Mouse (Mus musculus): ENCODE results near the gene Gm48551. TPM values are rescaled to one million over a fixed set of nuclear protein-coding genes. Genes with fewer than 3 reads are reported as not detected.

Gm48551 gene
- polyA plus RNA-seq, 1 experiment from 2014 or later, result 6.6 TPM

Small RNA genes within 50 kb of the gene (microRNA-seq; reads per million reads assigned to microRNA genes)
- 1.1 reads per million for gene Mir1191b
- not detected for gene Mir6913

Other genes with a start within 250 kb of the Gm48551 start
- 15.3 and 16.2 TPM in 2 replicates for gene Zbtb7a, start 249.2 kb upstream of the Gm48551 start, polyA plus RNA-seq (2015; fragmentation: Nextera tagmentation; extraction: Ambion mirVana)
- 52.2 and 61.2 TPM in 2 replicates for gene Pias4, start 216.5 kb upstream of the Gm48551 start, polyA plus RNA-seq (2015; fragmentation: Nextera tagmentation; extraction: Ambion mirVana)
- 532 and 536 TPM in 2 replicates for gene Eef2, start 207.8 kb upstream of the Gm48551 start, polyA plus RNA-seq (2015; fragmentation: Nextera tagmentation; extraction: Ambion mirVana)
- gene Dapk3, start 201.5 kb upstream of the Gm48551 start, polyA plus RNA-seq (2015; fragmentation: Nextera tagmentation; extraction: Ambion mirVana), result 69.7 and 70.1 TPM in 2 replicates
- 0.13 and 0.31 TPM in 2 replicates for gene 4930442H23Rik, start 200.6 kb upstream of the Gm48551 start, polyA plus RNA-seq (2015; fragmentation: Nextera tagmentation; extraction: Ambion mirVana)
- 0.10 TPM in 1 of 2 replicates, not detected in the other for gene Nmrk2, start 182.4 kb upstream of the Gm48551 start, polyA plus RNA-seq (2015; fragmentation: Nextera tagmentation; extraction: Ambion mirVana)
- gene Atcay, start 153.6 kb upstream of the Gm48551 start, polyA plus RNA-seq (2015; fragmentation: Nextera tagmentation; extraction: Ambion mirVana), result 80.6 and 85.5 TPM in 2 replicates
- gene Zfr2, start 151.3 kb upstream of the Gm48551 start, polyA plus RNA-seq (2015; fragmentation: Nextera tagmentation; extraction: Ambion mirVana), result 30.3 and 34.0 TPM in 2 replicates
- 43.8 and 49.7 TPM in 2 replicates for gene Matk, start 131.5 kb upstream of the Gm48551 start, polyA plus RNA-seq (2015; fragmentation: Nextera tagmentation; extraction: Ambion mirVana)
- gene Mrpl54, start 117.5 kb upstream of the Gm48551 start, polyA plus RNA-seq (2015; fragmentation: Nextera tagmentation; extraction: Ambion mirVana), result 121 and 144 TPM in 2 replicates
- gene Apba3, start 117.5 kb upstream of the Gm48551 start, polyA plus RNA-seq (2015; fragmentation: Nextera tagmentation; extraction: Ambion mirVana), result 38.3 and 38.6 TPM in 2 replicates
- gene Tjp3, start 92.9 kb upstream of the Gm48551 start, polyA plus RNA-seq (2015; fragmentation: Nextera tagmentation; extraction: Ambion mirVana), result 5.9 and 6.2 TPM in 2 replicates
- gene Pip5k1c, start 91.5 kb upstream of the Gm48551 start, polyA plus RNA-seq (2015; fragmentation: Nextera tagmentation; extraction: Ambion mirVana), result 130 and 151 TPM in 2 replicates
- 33.8 and 35.1 TPM in 2 replicates for gene Cactin, start 63.4 kb upstream of the Gm48551 start, polyA plus RNA-seq (2015; fragmentation: Nextera tagmentation; extraction: Ambion mirVana)
- 4.7 and 5.2 TPM in 2 replicates for gene Tbxa2r, start 55.7 kb upstream of the Gm48551 start, polyA plus RNA-seq (2015; fragmentation: Nextera tagmentation; extraction: Ambion mirVana)
- not detected in 2 replicates for gene Gipc3, start 41.2 kb upstream of the Gm48551 start, polyA plus RNA-seq (2015; fragmentation: Nextera tagmentation; extraction: Ambion mirVana)
- 39.0 and 39.9 TPM in 2 replicates for gene Hmg20b, start 34.0 kb upstream of the Gm48551 start, polyA plus RNA-seq (2015; fragmentation: Nextera tagmentation; extraction: Ambion mirVana)
- 21.0 and 21.1 TPM in 2 replicates for gene Mfsd12, start 27.0 kb upstream of the Gm48551 start, polyA plus RNA-seq (2015; fragmentation: Nextera tagmentation; extraction: Ambion mirVana)
- 1.1 TPM in 2 replicates for gene 4930404N11Rik, start 18.6 kb upstream of the Gm48551 start, polyA plus RNA-seq (2015; fragmentation: Nextera tagmentation; extraction: Ambion mirVana)
- gene Fzr1, start 6.0 kb upstream of the Gm48551 start, polyA plus RNA-seq (2015; fragmentation: Nextera tagmentation; extraction: Ambion mirVana), result 147 and 152 TPM in 2 replicates
- 92.2 and 94.0 TPM in 2 replicates for gene Dohh, start within 50 bp of the Gm48551 start, polyA plus RNA-seq (2015; fragmentation: Nextera tagmentation; extraction: Ambion mirVana)
- 2.1 and 2.7 TPM in 2 replicates for gene Gm48552, start 4.5 kb downstream of the Gm48551 start, polyA plus RNA-seq (2015; fragmentation: Nextera tagmentation; extraction: Ambion mirVana)
- 1.4 and 1.8 TPM in 2 replicates for gene Smim24, start 8.6 kb downstream of the Gm48551 start, polyA plus RNA-seq (2015; fragmentation: Nextera tagmentation; extraction: Ambion mirVana)
- 26.6 and 28.0 TPM in 2 replicates for gene Nfic, start 71.2 kb downstream of the Gm48551 start, polyA plus RNA-seq (2015; fragmentation: Nextera tagmentation; extraction: Ambion mirVana)
- gene Celf5, start 98.2 kb downstream of the Gm48551 start, polyA plus RNA-seq (2015; fragmentation: Nextera tagmentation; extraction: Ambion mirVana), result 70.0 and 77.6 TPM in 2 replicates
- gene Ncln, start 111.9 kb downstream of the Gm48551 start, polyA plus RNA-seq (2015; fragmentation: Nextera tagmentation; extraction: Ambion mirVana), result 66.5 and 72.7 TPM in 2 replicates
- gene S1pr4, start 115.7 kb downstream of the Gm48551 start, polyA plus RNA-seq (2015; fragmentation: Nextera tagmentation; extraction: Ambion mirVana), result 0.83 and 0.86 TPM in 2 replicates
- 1.1 and 1.2 TPM in 2 replicates for gene Gna15, start 139.8 kb downstream of the Gm48551 start, polyA plus RNA-seq (2015; fragmentation: Nextera tagmentation; extraction: Ambion mirVana)
- gene Gna11, start 160.7 kb downstream of the Gm48551 start, polyA plus RNA-seq (2015; fragmentation: Nextera tagmentation; extraction: Ambion mirVana), result 94.3 and 109 TPM in 2 replicates
- gene Aes, start 175.0 kb downstream of the Gm48551 start, polyA plus RNA-seq (2015; fragmentation: Nextera tagmentation; extraction: Ambion mirVana), result 820 and 884 TPM in 2 replicates
- gene Tle2, start 190.1 kb downstream of the Gm48551 start, polyA plus RNA-seq (2015; fragmentation: Nextera tagmentation; extraction: Ambion mirVana), result 46.6 and 46.9 TPM in 2 replicates
- 8.7 and 9.8 TPM in 2 replicates for gene Tle6, start 216.6 kb downstream of the Gm48551 start, polyA plus RNA-seq (2015; fragmentation: Nextera tagmentation; extraction: Ambion mirVana)
- gene BC025920, start 221.8 kb downstream of the Gm48551 start, polyA plus RNA-seq (2015; fragmentation: Nextera tagmentation; extraction: Ambion mirVana), result 1.7 and 2.1 TPM in 2 replicates
- gene Sirt6, start 243.3 kb downstream of the Gm48551 start, polyA plus RNA-seq (2015; fragmentation: Nextera tagmentation; extraction: Ambion mirVana), result 49.0 and 49.1 TPM in 2 replicates
- gene Ankrd24, start 244.1 kb downstream of the Gm48551 start, polyA plus RNA-seq (2015; fragmentation: Nextera tagmentation; extraction: Ambion mirVana), result 19.4 and 23.6 TPM in 2 replicates